Mouse (Mus musculus) colon, adult 2 months (tissue): ENCODE data around the gene Ceacam16. TPM values are rescaled to one million over a fixed set of nuclear protein-coding genes. Genes with fewer than 3 reads are reported as not detected.

Source experiments
- polyA plus RNA-seq: library from polyadenylated mRNA; depleted of rRNA; stranded (reverse); fragments of >200 nt; gene quantifications from 2 replicates; pipeline ENCODE4 v1.2.3, GENCODE M21; 2012; rRNA removed

Ceacam16 gene
- polyA plus RNA-seq = 0.28 and 0.88 TPM in 2 replicates

GRCm38 (mm10) chr7:19861199-19861598, at the start of gene Ceacam16:
Ceacam16 (minus strand) TSS chr7:19861299.

GRCm38 (mm10) chr7:19887849-19888248, 26.8 kb upstream of the Ceacam16 start, which contains the start of gene Ceacam19:
Ceacam19 (minus strand) TSS chr7:19887965.

DNA sequence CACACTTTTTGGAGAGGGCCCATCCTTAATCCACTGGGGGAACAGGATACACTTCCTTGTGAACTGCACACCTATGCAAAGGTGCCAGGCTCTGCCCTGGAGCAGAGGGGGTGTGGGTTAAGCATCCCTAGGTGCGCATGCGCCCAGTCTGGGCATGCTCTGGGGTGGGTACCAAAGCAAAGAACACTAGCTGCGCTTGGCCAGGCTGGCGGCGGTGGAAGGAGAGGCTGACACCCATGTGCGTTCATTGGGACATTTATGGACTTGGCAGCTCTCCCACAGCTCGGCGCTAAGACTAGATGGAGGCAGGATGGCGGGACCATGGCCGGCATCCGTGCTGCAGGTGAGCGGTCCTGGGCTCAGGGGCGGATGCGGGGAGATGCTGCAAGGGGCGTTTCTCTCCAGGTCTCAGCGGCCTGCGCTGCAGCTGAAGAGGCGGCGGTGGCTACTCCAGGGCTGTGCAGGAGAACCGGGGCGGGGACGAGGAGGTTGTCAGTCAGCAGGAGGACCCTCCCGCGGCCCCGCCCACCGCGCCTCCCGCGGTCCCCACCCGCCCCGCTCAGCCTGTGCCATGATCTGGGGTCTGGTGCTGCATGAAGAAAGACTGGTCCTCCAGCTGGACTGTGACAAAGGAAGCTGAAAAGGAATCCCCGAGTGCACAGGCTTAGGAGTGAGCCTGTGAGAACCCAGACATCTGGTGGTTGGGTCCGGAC, 9.1 kb downstream of the Ceacam16 start, which contains the start of gene Gm19345:
Gene Gm19345 (plus strand): TSS at position 146 of the 713 bp plus-strand sequence.

GRCm38 (mm10) chr7:19822604-19823058, 38.5 kb downstream of the Ceacam16 start, which contains the start of gene Bcl3:
Bcl3 (minus strand) TSS chr7:19822770.

Other genes with a start within 250 kb of the Ceacam16 start
- 78.7 and 93.0 TPM in 2 replicates for gene Relb, start 231.9 kb downstream of the Ceacam16 start, polyA plus RNA-seq
- gene Clptm1, start 196.3 kb downstream of the Ceacam16 start, polyA plus RNA-seq = 143 and 159 TPM in 2 replicates
- gene Apoc2, start 183.4 kb downstream of the Ceacam16 start, polyA plus RNA-seq = 35.5 and 39.0 TPM in 2 replicates
- not detected in 2 replicates for gene Gm44805, start 179.9 kb downstream of the Ceacam16 start, polyA plus RNA-seq
- gene Apoc4, start 179.8 kb downstream of the Ceacam16 start, polyA plus RNA-seq = 0.49 and 1.3 TPM in 2 replicates
- 0.65 and 1.6 TPM in 2 replicates for gene Apoc1, start 168.6 kb downstream of the Ceacam16 start, polyA plus RNA-seq
- 734 and 810 TPM in 2 replicates for gene Apoe, start 162.1 kb downstream of the Ceacam16 start, polyA plus RNA-seq
- 106 and 114 TPM in 2 replicates for gene Tomm40, start 145.9 kb downstream of the Ceacam16 start, polyA plus RNA-seq
- 167 and 177 TPM in 2 replicates for gene Nectin2, start 110.8 kb downstream of the Ceacam16 start, polyA plus RNA-seq
- gene Bcam, start 90.3 kb downstream of the Ceacam16 start, polyA plus RNA-seq = 56.6 and 61.3 TPM in 2 replicates
- 140 and 141 TPM in 2 replicates for gene Cblc, start 64.5 kb downstream of the Ceacam16 start, polyA plus RNA-seq
- 183 and 189 TPM in 2 replicates for gene Bcl3, start 38.5 kb downstream of the Ceacam16 start, polyA plus RNA-seq
- gene Gm19345, start 9.3 kb downstream of the Ceacam16 start, polyA plus RNA-seq = 0.23 and 0.93 TPM in 2 replicates
- gene Ceacam19, start 26.7 kb upstream of the Ceacam16 start, polyA plus RNA-seq = not detected in 2 replicates
- gene Pvr, start 59.9 kb upstream of the Ceacam16 start, polyA plus RNA-seq = 10.9 and 14.4 TPM in 2 replicates
- gene Igsf23, start 89.5 kb upstream of the Ceacam16 start, polyA plus RNA-seq = 42.4 and 60.3 TPM in 2 replicates
- gene Ceacam20, start 104.1 kb upstream of the Ceacam16 start, polyA plus RNA-seq = 97.5 and 113 TPM in 2 replicates
- gene Nlrp9b, start 130.2 kb upstream of the Ceacam16 start, polyA plus RNA-seq = 3.1 and 4.7 TPM in 2 replicates
- 0.02 TPM in 1 of 2 replicates, not detected in the other for gene Vmn1r91, start 238.4 kb upstream of the Ceacam16 start, polyA plus RNA-seq